Mouse (Mus musculus) MEL-GATA-1-ER (cell line): ENCODE data around the gene Apopt1.

Experiments
- DNase-seq: peaks from one replicate; pipeline ENCODE4 v3.0.0-alpha.2; 2012; ENCODE audit warnings: low read depth; ENCODE audit errors: extremely low read depth

Apopt1 gene

GRCm38 (mm10) chr12:111713004-111713651 lies at the start of gene Apopt1, which contains the start of gene Bag5:
Apopt1 (plus strand) TSS chr12:111713261.
Bag5 (minus strand) TSS chr12:111713257.
- no peak for DNase-seq

GRCm38 (mm10) chr12:111664144-111664634 lies 48.9 kb upstream of the Apopt1 start:
- no peak for DNase-seq

- no peak for DNase-seq
Measured at GRCm38 (mm10) chr12:111665041-111665880, 47.8 kb upstream of the Apopt1 start.

- no peak for DNase-seq
Measured at GRCm38 (mm10) chr12:111666380-111666779, 46.7 kb upstream of the Apopt1 start.

GRCm38 (mm10) chr12:111667421-111667820 lies 45.6 kb upstream of the Apopt1 start:
- no peak for DNase-seq

GRCm38 (mm10) chr12:111668457-111668912 lies 44.6 kb upstream of the Apopt1 start:
- DNase-seq: peak; percentile 74

- DNase-seq: no peak
Measured at GRCm38 (mm10) chr12:111669000-111669788, 43.9 kb upstream of the Apopt1 start.

GRCm38 (mm10) chr12:111669961-111670360 lies 43.1 kb upstream of the Apopt1 start:
- no peak for DNase-seq

GRCm38 (mm10) chr12:111670371-111670971 lies 42.6 kb upstream of the Apopt1 start:
- DNase-seq: no peak

- no peak for DNase-seq
Measured at GRCm38 (mm10) chr12:111670976-111671375, 42.1 kb upstream of the Apopt1 start.

- DNase-seq: no peak
Measured at GRCm38 (mm10) chr12:111671431-111671902, 41.6 kb upstream of the Apopt1 start.

GRCm38 (mm10) chr12:111672176-111672575 lies 40.9 kb upstream of the Apopt1 start, which contains the start of gene Ckb:
Ckb (minus strand) TSS chr12:111672338.
- no peak for DNase-seq

GRCm38 (mm10) chr12:111672581-111672980 lies 40.5 kb upstream of the Apopt1 start:
- DNase-seq: no peak

GRCm38 (mm10) chr12:111674850-111675486 lies 38.1 kb upstream of the Apopt1 start:
- peak; percentile 80 for DNase-seq

GRCm38 (mm10) chr12:111675797-111676580 lies 37.1 kb upstream of the Apopt1 start:
- no peak for DNase-seq

GRCm38 (mm10) chr12:111677421-111677820 lies 35.6 kb upstream of the Apopt1 start:
- DNase-seq: no peak

- DNase-seq: peak; percentile 79
Measured at GRCm38 (mm10) chr12:111677882-111678669, 35.0 kb upstream of the Apopt1 start, which contains the start of gene Trmt61a. Trmt61a (plus strand) TSS chr12:111678105.

GRCm38 (mm10) chr12:111678670-111678933 lies 34.5 kb upstream of the Apopt1 start:
- no peak for DNase-seq

- no peak for DNase-seq
Measured at GRCm38 (mm10) chr12:111678997-111679396, 34.1 kb upstream of the Apopt1 start.
